Mouse (Mus musculus): ENCODE results near the gene Prss40. TPM values are rescaled to one million over a fixed set of nuclear protein-coding genes. Genes with fewer than 3 reads are reported as not detected.

The Prss40 gene
- polyA plus RNA-seq, 1 experiment: not detected

- Histone ChIP-seq H3K27ac (ENCODE audit: insufficient read depth, low read depth, low read length) (no peak overlapping the region), H3K4me1 (ENCODE audit: control insufficient read depth, insufficient read depth, low read length) (peaks cover 12% of the 10 kb centered on the region), H3K4me3 (ENCODE audit: insufficient read depth, low read depth, low read length) (no peak overlapping the region)
- WGBS: 35% methylated on average over 3 of the region's 3 CpGs
- TF ChIP-seq CTCF (IDR thresholded peaks at IDR 0.05; ENCODE audit: insufficient read depth, low read depth, low read length) (no peak), POLR2A (IDR thresholded peaks at IDR 0.05; ENCODE audit: insufficient read depth, low read depth, low read length) (no peak)
Observed at GRCm38 (mm10) chr1:34502991-34503390, 57.8 kb downstream of the Prss40 start.

Other genes starting within 250 kb of the Prss40 start
- gene Ccdc115, start 121.3 kb downstream of the Prss40 start, polyA plus RNA-seq (2012; ENCODE audit: insufficient read depth, insufficient read length, low replicate concordance, missing spikeins): not detected in 2 replicates
- not detected in 2 replicates for gene Imp4, start 121.1 kb downstream of the Prss40 start, polyA plus RNA-seq (2012; ENCODE audit: insufficient read depth, insufficient read length, low replicate concordance, missing spikeins)
- not detected in 2 replicates for gene Ptpn18, start 101.2 kb downstream of the Prss40 start, polyA plus RNA-seq (2012; ENCODE audit: insufficient read depth, insufficient read length, low replicate concordance, missing spikeins)
- gene Prss39, start 62.5 kb downstream of the Prss40 start, polyA plus RNA-seq (2012; ENCODE audit: insufficient read depth, insufficient read length, low replicate concordance, missing spikeins): not detected in 2 replicates
- not detected in 2 replicates for gene Cfc1, start 25.3 kb downstream of the Prss40 start, polyA plus RNA-seq (2012; ENCODE audit: insufficient read depth, insufficient read length, low replicate concordance, missing spikeins)
- gene Amer3, start 18.7 kb upstream of the Prss40 start, polyA plus RNA-seq (2012; ENCODE audit: insufficient read depth, insufficient read length, low replicate concordance, missing spikeins): not detected in 2 replicates

Data from olfactory bulb, adult 2 months (tissue).